Mouse (Mus musculus) large intestine, adult 2 months (tissue): ENCODE data around the gene Ncf4. TPM values are rescaled to one million over a fixed set of nuclear protein-coding genes. Genes with fewer than 3 reads are reported as not detected.
"Not testable (repeated sequence)": the region's sequence is repeated elsewhere in the genome, so short reads cannot be mapped to it uniquely, and the experiment has no call there.

ENCODE experiments used
- DNase-seq: peaks from one replicate; pipeline ENCODE4 v3.0.0-alpha.2; 2012; ENCODE audit warnings: low read depth, low spot score
- WGBS: fragments of 180-500 bp; shearing (Covaris S2); methylation state at CpG from one replicate; pipeline ENCODE4 v1.1.7; 2018; 5-methylcytosine and 5-hydroxymethylcytosine counted together
- polyA plus RNA-seq: library from polyadenylated mRNA; depleted of rRNA; stranded (reverse); fragments of >200 nt; gene quantifications from 2 replicates; pipeline ENCODE4 v1.2.3, GENCODE M21; 2012

The Ncf4 gene
- polyA plus RNA-seq, 1 experiment: 20.4 TPM

DNA sequence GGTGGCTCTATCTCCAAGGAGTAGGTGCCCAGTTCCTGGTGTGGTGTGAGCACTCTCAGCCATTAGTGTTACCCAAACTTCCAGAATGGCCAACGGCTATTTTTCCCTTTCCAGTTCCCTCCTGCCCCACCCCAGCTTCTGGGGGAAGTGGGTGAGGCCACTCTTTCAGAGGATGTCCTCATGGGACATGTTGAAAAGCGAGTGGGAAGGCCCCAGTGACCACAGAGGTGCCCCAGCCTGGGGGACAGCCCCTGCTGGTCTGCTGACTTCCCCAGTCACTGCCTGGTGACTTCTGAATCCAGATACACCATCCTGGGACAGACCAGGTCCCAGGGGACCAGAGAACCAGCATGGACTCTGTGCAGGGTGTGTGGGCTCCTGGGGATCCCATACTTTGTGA is 3.1 kb downstream of the Ncf4 start:
- 65% methylated on average over 2 of the region's 2 CpGs for WGBS
- no peak for DNase-seq

DNA sequence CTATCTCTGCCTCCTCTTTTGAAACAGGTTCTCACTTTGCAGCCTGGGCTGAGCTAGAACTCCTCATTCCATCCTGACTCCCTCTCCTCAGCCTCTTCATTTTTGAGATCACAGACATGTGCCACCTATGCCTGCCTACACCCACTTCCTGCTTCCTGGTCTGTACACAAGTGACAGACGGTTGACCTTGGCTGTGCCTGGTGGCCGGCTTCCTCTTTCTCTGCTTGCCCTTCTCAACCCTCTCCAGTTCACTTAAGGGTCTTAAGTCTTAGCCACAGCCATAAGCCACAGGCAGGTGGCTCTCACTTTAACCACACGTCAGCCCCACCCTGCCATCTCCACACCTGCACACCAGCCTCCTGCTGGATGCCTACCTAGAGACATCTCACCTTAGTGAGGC is 3.8 kb downstream of the Ncf4 start:
- DNase-seq: no peak
- 26% methylated on average over 3 of the region's 3 CpGs for WGBS

- no peak for DNase-seq
- 29% methylated on average over 20 of the region's 20 CpGs for WGBS
These were observed 10.2 kb downstream of the Ncf4 start for GRCm38 (mm10) chr15:78254751-78255150.

GRCm38 (mm10) chr15:78256602-78257259 is 12.1 kb downstream of the Ncf4 start:
- DNase-seq: not testable (repeated sequence)

DNA sequence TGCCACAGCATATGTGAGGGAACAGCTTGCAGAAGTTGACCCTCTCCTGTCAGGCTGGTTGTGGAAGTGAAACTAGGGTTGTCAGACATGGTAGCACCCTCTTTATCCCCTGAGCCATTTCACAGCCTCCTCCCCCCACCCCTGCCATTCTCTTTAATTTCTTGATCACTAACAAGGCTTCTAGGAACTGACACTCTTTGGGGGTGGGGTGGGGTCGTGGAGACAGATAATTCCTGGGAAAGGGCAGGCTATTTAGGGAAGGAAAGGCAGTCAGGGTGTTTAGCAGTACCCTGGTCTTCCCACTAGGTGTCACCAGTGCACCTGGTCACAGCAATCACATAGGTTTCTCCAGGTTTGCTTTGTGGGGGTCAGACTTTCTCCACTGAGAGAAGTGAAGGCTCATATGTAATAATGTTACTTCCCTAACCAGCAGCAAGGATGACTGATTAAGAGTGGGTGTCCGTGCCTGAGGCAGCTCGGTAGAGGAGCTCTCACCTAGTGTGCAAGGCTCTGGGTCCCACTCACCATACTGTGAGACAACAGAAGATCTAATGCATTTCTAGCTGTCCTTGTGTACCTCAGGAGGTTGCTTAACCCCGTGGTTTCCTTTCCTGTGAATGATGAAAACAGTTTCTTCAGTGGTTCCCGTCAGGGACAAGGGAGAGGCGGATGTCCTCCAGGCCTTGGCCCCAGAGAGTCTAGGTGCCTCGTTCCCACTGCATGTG is 12.9 kb downstream of the Ncf4 start:
- 38% methylated on average over 7 of the region's 7 CpGs for WGBS
- no peak for DNase-seq

DNA sequence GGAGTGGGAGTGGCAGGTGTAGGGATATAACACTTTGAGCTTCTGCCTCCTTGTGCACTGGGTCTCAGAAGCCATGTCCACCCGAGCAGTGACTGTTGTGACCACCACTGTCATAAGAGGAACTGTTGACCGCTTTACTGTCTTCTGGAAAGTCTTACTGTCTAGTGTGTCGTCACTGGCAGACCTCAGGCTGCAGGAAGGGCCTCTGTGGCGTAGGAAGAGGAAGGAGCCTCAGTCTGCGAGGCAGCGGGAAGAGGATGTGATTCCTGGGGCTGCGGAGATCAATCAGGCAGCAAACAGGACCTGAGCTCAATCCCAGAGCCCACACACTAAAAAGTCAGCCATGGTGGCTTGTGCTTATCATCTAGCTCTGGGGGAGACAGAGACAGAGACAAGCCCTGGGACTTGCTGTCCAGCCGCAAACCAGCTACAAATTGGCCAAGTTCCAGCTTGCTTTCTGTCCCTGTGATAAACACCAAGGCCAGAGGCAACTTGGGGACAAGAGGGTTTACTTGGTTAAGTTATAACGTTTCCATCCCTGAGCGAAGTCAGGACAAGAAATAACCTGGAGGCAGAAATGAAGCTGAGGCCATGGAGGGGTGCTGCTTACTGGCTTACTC is 13.8 kb downstream of the Ncf4 start:
- 66% methylated on average over 10 of the region's 10 CpGs for WGBS
- DNase-seq: no peak

GRCm38 (mm10) chr15:78260668-78261333 is 16.2 kb downstream of the Ncf4 start:
- DNase-seq: no peak
- WGBS: 59% methylated on average over 13 of the region's 13 CpGs

DNA sequence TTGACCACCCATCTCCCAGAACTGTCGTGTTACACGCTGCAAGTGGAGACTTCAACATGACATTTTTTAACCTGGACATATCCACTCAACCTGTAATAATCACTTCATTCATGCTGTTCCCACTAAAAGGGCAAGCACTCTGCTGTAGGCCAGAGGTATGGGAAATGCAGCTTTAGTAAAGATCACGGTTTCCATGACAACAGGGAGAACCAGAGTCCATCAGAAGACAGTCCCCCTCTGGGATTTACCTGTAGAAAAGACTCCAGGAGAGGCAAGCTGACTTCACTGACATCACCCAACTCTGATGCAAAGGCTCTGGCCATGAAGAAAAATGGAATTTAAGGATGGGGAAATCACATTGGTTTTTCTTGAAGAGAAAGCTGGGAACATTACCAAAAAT is 18.7 kb downstream of the Ncf4 start:
- WGBS: 66% methylated on average over 3 of the region's 3 CpGs
- DNase-seq: no peak

- 70% methylated on average over 10 of the region's 10 CpGs for WGBS
These were observed 22.8 kb downstream of the Ncf4 start for GRCm38 (mm10) chr15:78267441-78267840.

GRCm38 (mm10) chr15:78267865-78268264 is 23.3 kb downstream of the Ncf4 start:
- no peak for DNase-seq
- 37% methylated on average over 4 of the region's 4 CpGs for whole genome bisulfite sequencing

More at GRCm38 (mm10) chr15:78267441-78267840, 22.8 kb downstream of the Ncf4 start:
- DNase-seq: no peak

GRCm38 (mm10) chr15:78271208-78271607 is 26.6 kb downstream of the Ncf4 start:
- no peak for DNase-seq

DNA sequence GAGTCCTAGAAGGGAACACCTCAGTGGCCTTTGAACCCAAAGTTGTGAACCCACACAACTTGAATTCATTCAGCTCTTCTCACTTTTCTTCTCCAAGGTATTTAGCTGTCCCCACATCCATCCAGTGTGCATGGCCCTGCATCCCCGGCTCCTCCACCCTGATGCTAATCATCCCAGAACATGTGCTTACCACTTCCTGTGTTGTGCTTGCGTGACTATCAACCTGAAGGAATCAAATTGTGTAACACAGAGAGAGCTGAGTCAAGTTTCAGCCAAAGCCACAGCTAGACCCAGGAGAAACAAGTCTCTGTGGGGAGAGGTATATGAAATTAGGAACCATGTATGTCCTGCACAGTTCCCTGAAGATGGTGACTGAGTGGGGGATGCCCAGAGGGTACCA is 33.7 kb downstream of the Ncf4 start:
- 74% methylated on average over 2 of the region's 2 CpGs for WGBS
- DNase-seq: no peak

DNA sequence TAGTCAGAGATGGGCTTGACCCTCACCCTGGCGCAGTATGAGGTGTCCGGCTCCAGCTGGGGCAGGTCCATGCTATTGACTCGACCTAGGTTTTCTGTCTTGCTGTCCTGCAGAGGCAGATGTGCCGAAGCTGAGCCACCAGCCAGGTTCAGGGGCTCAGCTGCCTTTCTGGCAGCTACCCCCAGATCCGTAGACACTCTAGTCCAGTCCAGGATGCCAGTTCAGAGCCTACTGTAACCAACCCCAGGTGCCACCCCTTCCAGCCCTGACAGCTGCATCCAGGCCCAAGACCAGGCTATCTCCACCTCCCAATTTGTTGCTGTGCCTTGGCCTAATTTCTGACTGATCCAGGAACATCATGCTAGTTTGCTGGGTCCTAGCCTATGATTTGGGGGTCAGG is 43.3 kb downstream of the Ncf4 start:
- DNase-seq: no peak
- WGBS: 83% methylated on average over 5 of the region's 5 CpGs

DNA sequence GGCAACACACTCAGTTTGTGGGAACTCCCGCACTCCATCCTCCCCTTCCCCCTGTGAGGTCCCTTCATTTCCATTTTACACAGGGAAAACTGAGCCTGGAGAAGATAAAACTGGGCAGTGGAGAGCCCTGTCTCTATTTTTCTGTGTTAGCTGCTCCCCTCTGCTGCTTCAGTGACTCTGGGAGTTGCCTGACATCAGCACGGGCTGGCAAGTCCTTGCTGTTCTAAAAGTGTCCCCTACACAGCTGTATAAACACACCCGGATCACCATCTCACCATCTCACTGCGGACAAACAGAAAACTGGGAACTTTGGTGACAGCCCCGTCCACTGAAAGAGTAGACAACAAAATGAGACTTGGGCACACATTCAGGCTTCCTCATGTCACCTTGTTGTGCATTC is 45.2 kb downstream of the Ncf4 start:
- not testable (repeated sequence) for DNase-seq
- WGBS: 41% methylated on average over 5 of the region's 5 CpGs

GRCm38 (mm10) chr15:78293228-78293627 is 48.6 kb downstream of the Ncf4 start:
- 7% methylated on average over 2 of the region's 2 CpGs for WGBS
- not testable (repeated sequence) for DNase-seq

- 84% methylated on average over 4 of the region's 4 CpGs for WGBS
- DNase-seq: no peak
These were observed 49.1 kb downstream of the Ncf4 start for GRCm38 (mm10) chr15:78293716-78294115.

GRCm38 (mm10) chr15:78298558-78298957 is 54.0 kb downstream of the Ncf4 start:
- DNase-seq: no peak
- 85% methylated on average over 1 of the region's 1 CpGs for WGBS

GRCm38 (mm10) chr15:78299641-78300040 is 55.0 kb downstream of the Ncf4 start:
- no peak for DNase-seq
- 68% methylated on average over 3 of the region's 3 CpGs for WGBS

GRCm38 (mm10) chr15:78300773-78301172 is 56.2 kb downstream of the Ncf4 start:
- no peak for DNase-seq

DNA sequence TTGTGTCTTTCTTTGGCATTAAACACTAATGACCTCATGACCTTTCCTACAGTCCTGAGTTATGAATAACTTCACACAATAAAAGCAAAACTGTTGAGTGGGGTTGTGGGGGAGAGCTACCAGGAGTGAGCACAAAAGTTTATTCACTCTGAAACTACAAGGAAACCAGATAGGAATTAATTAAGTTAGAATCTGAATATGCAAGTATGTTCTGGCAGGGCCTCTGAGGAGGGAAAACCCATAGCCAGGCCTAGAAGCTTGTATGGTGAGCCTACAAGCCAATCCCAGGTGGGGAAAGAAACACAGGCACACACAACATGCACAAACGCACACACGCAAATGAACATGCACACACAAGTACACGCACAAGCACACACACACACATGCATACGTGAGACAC is 58.1 kb downstream of the Ncf4 start:
- DNase-seq: no peak
- 98% methylated on average over 4 of the region's 4 CpGs for WGBS
